Mouse (Mus musculus) liver, embryonic 14.5 days (tissue): ENCODE results near the gene Adamts6.

ENCODE experiments used
- CTCF ChIP-seq: IDR thresholded peaks from 2 replicates; pipeline ENCODE4 v1.5.1; 2016; ENCODE audit warnings: antibody characterized with exemption, low read depth, control low read depth
- EP300 ChIP-seq: IDR thresholded peaks from 2 replicates; pipeline ENCODE4 v1.6.1; 2016; ENCODE audit warnings: antibody characterized with exemption, low read depth

DNA sequence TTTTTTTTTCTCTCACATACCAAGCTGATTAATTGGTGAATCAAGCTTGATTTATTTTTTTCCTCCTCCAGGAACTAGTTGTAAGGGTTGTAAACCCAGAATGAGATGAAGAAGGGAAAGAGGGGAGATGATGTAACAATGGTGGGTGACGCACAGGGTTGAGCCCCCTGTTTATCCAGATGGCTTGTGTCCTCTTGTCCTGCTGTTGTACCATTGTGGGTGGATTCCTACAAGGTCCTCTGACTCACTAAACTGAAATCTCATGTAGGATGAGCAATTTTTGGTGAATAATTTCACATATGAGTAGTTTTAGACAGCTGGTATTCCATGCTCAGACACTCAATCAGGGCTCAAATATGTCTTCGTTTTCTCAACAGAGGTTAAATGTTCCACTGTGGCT lies 233.9 kb downstream of the Adamts6 start:
- TF ChIP-seq CTCF (no peak), EP300 (no peak)
